Mouse (Mus musculus) MN1 (cell line): ENCODE results near the gene Tubgcp6.

Experiments used
- DNase-seq: peaks from one replicate; pipeline ENCODE4 v3.0.0-alpha.2; 2016; ENCODE audit warnings: low spot score

Tubgcp6 gene

DNA sequence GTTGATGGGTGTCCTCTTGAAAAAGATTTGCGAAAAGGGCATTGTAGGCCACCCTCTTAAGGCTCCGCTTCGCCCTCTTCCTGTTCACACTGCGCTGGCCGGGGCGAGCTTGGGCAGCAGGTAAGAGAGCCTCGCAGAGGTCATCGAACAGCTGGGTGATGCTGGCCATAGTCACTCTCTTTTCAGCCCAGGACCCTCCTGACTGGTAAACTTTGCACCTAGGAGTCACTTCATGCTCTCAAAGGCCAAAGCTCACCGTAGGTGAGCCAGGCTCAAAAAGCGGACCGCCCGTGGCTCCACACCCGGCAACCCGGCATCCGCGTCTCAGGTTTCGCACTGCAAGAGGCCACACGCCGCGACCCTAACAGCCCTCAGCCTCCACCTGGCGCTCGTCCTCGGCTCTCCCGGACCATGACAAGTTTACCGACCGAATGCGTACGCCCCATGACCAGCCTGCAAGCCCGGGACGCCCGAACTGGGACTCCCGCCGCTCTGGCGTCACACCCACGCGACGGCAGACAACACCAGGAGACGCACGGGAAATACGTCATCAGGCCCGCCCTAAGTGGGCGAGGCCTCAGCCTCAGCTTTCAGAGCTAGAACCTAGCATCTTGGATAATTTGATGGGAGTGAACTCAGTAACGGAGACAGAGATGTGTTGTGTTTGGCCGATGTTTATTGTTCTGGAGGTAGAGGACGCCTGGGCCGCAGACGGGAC is at the start of gene Tubgcp6:
TSS of gene Tubgcp6 (minus strand) at position 464 of the 718 bp plus-strand sequence.
- DNase-seq: peak; percentile 96

DNA sequence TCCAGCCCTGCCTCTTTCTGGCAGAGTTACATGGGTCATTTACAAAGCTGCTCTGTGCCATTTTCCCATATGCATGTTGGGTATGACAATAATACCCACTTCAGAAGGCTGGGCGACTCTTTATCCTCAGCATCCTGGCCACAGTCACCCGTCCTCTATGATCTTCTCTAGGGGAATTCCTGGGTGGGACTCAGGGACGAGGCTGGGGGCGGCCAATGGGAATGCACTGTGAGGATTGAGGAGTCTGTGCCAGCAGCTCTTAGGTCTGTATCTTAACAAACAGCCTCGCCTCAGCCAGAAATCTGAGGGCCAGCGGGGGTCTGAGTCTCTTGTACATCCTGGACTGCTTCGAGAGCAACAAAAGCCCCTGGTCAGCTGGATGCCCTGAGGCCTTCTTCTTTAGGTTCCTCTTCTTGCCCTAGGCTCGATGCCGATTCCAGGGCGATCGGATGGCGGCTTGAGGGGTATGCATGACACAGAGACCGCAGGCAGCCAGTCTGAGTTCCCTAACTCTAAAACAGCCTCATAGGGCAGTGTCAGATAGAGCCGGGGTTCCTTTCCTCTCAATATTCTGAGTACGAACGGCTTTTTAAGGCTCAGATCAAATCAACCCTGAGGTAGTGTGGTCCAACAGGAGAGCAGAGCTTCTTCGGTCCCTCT is 49.5 kb upstream of the Tubgcp6 start:
- DNase-seq: peak; percentile 34

DNA sequence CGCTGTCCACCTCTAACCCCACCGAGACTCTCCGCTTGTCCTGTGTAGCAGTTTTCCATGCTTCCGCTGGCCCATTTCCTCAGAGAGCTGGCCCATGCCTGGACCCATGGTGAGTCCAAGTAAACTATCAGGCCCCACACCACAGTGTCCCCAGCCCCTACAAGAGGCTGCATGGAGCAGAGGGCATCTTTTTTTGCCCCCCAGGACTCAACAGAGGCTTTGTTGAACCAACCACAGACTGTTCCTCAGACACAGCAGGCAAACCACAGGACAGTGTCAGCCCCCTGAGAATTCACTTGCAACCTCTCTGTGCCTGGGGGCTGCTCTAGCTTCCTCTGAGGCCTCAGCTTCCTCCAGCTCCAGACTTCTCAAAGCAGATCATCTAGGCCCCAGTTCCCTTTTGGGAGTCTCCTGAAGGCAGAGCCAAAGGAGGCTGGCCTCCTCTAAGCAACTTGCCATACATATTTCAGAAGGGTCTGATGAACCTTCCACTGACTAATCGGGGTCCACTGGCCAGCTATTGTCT is 48.7 kb upstream of the Tubgcp6 start:
- DNase-seq: no peak

DNA sequence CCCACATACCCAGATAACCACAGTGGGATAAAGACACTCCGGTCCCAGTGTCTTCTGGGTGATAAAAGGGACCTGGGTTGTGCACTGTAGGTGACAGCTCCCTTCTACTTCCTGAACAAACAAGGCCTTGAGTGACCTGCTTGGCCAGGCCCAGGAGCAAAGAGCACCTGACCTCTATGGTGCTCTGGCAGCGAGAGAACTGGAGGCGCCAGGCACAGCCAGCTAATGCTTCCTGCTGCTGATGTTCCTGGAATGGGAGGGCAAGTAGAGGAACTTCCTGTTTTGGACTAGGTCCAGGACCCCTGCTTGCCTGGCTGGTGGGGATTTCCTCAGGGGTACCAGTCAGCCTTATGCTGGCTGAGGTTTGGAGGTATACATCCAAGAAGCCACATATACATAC is 47.2 kb upstream of the Tubgcp6 start:
- DNase-seq: no peak

DNA sequence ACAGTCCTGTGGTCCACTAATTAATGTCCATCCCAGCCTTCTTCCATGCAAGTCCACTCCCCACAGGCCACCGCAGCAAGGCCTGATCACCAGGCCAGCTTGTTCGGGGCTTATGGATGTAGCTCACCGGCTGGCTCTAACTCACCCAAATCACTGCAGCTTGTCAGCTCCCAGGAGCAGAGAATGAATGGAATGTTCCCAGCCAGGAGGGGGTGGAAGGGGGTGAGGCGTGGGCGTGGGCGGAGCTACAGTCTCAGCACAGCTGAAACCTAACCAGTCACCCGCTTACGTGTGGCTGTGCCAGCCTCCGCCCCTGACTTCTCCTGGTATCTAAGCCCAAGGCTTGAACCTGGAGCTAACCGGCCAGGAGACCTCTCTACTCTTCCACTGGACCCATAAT is 46.5 kb upstream of the Tubgcp6 start:
- peak; percentile 78 for DNase-seq

DNA sequence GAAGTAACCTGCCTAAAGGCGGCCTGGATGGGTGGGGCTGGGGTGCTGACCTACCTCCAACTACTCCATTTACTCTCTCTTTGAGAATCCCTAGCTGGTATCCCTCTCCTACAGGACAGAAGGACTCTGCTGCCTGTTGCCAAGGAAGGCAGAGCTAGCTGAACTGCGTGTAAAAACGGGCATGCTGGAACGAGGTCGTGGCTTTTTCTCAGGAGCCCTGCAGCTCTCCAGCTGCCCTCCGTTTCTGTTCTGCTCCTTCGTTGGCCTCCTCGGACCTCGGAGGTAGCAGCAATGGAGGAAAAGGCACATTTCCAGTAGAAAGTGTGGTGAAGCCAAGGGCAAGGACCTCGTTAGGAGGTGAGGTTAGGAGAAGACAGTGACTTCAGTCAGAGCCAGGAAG is 46.0 kb upstream of the Tubgcp6 start:
- DNase-seq: no peak

DNA sequence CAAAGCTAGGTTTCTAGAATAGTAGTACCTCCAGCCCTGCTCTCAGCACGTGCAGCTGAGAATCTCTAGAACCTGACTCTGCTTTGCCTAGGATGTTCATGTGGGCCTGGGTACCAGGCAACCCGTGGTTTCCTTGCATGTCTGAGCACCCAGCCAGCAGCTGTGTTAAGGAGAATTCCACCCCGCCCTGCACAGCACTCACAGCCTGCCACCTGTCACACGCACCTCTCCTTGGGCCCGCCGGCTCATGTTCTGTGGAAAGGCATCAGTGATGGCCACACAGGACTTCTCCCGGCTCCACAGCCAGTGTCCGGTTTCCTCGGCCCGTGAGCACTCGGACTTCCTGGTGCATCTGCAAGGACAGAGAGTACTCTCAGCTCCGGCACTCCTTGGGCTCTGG is 42.6 kb upstream of the Tubgcp6 start:
- no peak for DNase-seq

DNA sequence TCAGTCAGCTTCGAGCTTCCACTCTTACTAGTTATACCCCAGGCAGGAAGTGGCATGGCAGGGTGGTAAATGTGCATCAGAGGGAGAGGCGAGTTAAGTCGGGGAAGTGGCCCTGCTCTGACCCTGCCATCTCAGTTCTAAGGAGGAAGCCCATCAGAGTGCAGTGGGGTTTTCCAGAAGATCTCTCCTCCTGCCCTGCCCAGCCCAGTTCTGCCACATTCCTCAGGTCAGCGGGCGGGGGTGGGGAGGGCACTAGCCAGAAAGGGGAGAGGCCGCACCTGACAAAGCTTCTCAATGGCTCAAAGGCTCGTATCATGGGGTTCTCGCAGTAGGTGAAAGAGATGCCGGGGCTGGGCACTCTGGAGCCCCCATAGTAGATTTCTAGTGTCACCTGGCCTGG is 38.5 kb upstream of the Tubgcp6 start:
- DNase-seq: no peak

DNA sequence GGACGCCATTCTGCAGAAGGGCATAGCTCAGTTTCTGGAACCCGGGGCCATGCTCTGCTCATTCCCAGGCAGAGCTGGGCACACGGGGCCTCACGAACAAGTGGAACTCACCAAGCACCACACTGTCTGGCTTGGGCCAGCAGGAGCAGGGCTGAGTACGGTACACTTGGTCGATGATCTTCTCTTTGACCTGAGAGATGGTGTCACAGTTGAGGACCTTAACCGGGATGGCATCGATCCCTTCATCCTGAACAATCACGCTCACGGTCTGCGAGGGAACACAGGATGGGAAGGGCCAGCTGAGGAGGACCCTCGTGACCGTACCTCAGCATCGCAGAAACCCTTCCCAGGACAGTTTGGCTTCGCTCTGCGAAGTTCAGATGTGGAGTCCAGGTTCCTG is 35.6 kb upstream of the Tubgcp6 start:
- DNase-seq: no peak

DNA sequence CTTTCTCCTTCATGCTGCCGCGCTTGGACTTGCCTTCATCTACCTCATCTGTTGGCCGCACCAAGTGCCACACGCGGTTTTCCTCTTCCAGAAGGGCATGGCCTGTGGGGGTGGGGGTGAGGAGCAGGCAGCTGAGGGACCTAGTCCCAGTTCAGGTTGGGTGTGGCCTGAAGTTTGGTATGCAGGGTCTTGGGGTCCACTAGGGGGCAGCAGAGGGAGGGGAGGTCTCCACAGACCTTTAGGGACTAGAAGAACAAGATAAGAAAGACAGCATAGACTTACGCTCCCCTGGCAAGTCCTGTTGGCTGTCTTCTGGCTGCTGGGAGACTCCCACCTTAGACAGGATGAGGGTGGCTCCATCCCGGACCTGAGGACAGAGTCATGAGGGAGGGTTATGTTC is 35.0 kb upstream of the Tubgcp6 start:
- peak; percentile 85 for DNase-seq

DNA sequence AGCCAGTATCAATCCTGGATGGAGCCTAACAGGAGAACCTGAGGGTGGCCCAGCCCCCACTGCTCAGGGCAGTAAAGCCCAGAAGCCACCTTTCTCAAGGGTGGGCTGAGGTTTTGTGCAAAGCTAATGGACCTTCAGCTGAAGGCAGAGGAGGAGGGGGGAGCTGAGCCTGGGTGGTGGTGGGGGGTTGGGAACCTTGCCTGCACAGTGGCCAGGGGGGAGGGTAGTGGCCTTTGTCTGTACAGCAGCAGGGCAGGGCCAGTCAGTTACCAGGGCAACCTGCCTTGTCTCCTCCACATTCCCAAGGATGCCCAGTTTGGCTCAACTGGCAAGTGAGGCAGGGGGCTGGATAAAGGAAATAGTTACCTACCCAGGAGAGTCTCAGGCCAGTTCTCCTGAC is 29.4 kb upstream of the Tubgcp6 start:
- peak; percentile 51 for DNase-seq

DNA sequence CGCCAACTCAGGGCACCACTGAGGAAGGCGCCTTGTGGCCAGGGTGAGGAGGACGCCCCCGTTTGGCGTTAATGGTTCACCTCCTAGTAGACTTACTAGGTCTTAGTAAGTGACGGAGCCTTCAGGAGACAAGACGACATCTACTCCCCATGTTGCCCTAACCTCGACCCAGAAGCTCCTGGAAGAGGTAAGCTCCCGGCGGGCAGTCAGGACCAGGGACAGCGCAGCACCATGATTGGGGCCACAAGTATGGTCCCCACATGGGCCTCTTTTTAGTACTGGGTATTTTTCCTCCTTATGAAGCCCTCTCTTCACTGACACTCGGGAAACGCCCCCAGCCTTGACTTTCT is 27.1 kb upstream of the Tubgcp6 start:
- peak; percentile 47 for DNase-seq

DNA sequence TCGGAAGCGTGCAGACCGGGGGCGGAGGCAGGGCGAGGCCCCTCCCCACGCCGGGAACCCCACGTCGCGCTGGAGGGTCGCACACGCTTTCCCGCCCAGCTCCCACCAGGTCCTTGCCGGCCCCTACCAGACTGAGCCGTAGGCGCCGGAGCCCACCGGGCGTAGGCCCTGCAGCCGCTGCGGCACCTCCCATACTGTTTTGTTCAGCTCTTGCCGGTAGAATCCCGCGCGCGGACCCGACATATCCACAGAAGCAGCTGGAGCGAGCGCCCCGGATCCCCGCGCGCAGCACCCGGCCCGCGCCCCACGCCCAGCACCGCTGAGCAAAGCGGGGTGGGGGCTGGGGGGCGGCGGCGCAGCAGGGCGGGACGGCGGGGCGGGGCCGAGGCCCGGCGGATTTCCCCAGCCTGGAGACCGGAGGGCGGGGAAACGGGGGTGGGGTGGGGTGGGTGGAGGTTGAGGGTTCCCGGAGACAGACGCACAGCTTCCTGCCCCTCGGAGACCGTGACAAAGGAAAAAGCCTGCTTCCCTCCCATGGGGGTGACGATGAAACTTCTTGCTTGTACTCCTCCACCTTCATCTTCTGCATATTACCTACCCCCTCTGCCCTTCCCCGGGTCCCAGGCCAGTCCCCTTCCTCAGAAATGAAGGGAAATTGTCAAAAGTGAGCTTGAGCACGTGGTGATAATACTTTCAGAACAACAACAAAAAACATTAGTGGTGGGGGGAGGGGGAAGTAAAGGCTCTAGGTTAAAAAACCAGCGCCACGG is 26.5 kb upstream of the Tubgcp6 start, which contains the start of gene Mapk11:
TSS of gene Mapk11 (minus strand) at position 358 of the 770 bp plus-strand sequence.
- peak; percentile 67 for DNase-seq

DNA sequence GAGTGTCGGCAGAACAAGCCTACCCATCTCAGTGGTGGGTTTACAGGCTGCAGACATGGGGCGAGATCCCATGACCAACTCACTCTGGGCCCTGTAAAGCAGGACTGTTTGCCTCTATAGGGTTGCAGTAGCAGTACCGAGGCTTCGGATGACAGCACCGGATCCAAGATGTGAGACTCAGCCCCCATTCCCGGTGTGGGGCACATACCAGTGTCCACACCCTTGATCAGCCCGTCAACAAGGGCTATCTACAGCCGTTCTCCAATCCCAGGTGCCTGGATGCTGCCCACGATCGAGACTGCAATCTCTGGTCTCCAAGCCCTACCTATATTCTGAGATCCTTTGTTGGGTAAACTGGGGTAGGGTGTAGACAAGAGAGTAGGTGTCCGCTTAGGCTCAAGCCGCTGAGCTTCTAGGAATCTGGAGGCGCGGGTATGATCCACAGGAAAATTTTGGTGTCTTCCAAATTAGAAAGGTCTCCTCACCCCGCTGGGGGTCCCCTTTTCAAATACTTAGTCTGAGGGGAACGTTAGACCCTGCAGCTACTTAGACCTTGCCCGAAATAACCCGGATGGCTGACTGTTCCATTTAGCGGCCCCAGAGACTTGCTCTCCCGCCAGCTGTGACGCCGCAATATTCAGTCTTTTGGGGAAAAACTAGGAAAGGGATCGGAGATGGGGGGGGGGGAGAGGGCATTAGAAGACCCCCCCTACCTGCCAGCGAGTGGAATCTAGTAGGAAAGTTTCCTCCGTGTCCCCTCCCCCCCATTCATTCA is 25.8 kb upstream of the Tubgcp6 start:
- peak; percentile 36 for DNase-seq

DNA sequence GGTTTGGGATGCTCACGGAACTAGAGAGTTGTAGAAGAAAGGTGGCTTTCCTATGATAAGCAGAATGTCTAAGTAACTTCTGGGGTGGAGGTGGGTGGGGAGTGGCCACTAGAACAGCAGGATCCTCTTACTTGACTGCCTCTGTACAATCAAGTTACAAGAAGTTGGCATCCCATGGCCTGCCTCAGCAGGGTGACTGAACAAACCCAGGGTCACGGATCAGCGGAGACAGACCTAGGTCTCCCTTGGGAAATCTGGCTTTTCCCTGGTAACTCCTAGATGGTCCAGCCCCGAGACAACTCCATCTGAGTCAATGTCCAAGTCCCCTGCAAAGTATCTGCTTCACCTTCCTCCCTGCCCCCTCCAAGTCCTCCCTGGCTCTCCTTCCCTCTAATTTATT is 25.0 kb upstream of the Tubgcp6 start:
- DNase-seq: peak; percentile 50

DNA sequence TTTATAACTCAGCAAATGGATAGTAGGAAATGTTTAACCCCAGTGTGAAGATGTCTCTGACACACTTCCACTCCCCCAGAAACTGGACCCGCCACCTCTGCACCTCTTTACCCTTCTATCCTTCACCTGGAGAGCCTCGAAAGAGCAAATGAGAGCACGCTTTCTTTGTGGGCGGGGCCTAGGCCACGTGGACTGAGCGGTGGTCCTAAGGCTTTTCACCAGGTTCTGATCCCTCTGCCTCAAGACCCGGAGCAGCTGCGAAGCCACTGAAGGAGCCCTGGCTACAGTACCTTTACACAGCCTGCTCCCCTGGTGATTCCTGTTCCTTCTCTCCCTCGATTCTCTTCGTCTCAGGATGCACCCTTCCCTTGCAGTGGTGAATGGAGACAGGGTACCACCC is 24.5 kb upstream of the Tubgcp6 start:
- no peak for DNase-seq

DNA sequence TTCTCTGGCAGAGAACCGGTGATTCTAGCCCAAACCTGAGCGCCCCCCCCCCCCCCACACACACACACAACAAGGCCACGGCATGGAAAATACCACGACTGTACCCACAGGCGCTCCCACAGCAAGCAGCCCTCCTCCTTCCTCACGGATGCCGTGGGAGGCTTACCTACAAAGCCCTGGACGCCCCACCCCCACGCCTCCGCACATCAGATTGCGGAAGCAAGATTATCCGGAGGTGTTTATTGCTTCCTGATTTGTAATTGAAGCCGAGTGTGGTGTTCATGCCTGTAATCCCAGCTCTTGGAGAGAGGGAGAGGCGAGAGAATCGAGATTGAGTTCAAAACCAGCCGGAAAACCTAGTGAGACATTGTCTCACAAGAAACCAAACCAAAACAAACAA is 24.1 kb upstream of the Tubgcp6 start:
- no peak for DNase-seq

DNA sequence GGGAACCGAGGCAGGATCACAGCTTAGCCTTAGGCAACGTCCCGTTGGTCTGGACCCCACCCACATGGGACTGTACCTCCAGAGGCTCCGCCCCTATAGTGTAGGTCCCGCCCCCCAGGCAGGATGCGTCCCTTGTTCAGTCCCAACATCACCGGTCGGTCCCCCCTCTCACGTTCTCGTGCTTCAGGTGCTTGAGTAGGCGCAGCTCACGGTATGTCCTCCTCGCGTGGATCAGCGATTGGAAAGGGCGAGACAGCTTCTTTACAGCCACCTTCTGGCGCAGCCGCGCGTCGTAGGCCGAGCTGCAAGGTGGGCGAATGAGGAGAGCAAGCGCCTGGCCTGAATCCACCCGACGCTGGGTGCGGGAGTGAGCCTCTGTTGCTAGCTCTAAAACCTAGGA is 23.6 kb upstream of the Tubgcp6 start:
- no peak for DNase-seq

DNA sequence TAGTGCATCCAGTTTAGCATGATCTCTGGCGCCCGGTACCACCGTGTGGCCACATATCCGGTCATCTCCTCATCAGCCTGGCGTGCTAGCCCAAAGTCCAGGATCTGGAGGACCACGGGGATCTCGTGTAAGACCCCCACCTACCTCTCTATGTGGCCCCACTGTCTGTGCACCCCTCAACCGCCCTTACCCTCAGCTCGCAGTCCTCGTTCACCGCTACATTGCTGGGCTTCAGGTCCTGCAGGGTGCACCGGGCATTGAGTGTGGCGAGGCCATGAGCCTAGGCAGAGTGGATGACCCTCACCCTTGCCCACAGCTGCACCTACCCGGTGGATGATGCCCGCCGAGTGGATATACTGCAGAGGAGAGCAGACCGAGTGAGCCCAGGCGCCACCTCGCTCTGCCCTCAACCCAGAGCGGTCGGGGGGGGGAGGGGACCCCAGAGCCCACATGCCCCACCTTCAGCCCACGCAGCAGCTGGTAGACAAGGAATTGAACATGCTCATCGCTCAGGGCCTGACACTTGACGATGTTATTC is 23.0 kb upstream of the Tubgcp6 start:
- DNase-seq: no peak

DNA sequence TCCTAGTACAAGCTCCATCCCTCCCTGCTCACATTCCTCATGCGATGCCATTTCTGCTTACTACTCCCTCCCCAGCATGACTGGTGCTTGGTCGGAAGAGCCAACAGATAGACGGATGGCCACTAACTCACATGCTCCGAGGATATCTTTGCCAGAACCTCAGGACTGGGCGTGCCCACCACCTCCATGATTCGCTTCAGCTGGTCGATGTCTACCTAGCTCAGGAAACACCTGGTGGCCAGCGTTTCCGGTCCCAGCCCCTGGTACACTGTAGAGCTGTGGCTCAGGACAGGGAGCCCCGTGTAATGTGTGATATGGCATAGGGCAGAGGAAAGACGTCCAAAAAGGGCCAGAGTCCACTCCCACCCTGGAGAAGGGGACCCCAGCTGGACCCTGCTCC is 22.1 kb upstream of the Tubgcp6 start:
- no peak for DNase-seq

DNA sequence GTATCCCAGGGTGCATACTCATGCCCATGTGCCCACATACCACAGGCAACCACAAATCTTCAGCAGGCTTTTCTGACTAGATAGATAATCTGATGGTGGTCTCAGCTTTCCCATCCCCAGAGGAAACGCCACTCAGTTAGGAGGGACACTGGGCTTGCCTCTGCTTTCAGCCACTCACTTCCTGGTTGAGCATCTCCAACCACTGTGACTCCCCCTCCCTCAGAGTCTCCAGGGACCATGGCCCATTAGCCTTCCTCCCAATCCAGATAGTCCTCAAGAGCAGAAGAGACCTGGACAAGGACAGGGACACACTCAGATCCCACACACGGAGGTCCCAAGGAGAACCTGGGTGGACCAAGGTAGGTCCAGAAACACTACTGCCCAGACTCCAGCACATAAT is 20.2 kb upstream of the Tubgcp6 start:
- no peak for DNase-seq

DNA sequence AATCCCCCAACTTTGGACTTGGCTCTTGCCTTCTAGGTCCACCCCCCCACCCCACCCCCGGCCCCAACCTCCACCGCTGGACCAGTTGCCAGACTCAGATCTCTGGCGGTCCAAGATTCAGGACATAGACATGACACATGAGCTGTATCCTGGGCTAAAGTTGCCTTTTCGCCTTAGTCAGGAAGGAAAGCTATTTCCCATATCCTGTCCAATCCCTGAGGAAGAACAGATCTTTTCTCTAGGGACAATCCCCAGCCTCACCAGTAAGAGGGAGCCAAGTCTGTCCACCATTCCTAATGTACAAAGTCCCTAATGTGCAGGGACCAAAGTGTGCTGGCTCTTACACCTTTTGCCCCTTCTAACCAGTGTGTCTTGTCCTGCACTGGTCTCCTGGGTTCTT is 19.0 kb upstream of the Tubgcp6 start:
- peak; percentile 63 for DNase-seq
